Mouse (Mus musculus) CD4-positive naive resting alpha-beta T cell, adult 76 days (primary cell): ENCODE measurements around the gene Gm7954. TPM values are rescaled to one million over a fixed set of nuclear protein-coding genes. Genes with fewer than 3 reads are reported as not detected.

ENCODE experiments used
- total RNA-seq: library from RNA; stranded (reverse); gene quantifications from one replicate; pipeline ENCODE4 v1.2.4, GENCODE M21; 2023

The Gm7954 gene
- not detected for total RNA-seq

DNA sequence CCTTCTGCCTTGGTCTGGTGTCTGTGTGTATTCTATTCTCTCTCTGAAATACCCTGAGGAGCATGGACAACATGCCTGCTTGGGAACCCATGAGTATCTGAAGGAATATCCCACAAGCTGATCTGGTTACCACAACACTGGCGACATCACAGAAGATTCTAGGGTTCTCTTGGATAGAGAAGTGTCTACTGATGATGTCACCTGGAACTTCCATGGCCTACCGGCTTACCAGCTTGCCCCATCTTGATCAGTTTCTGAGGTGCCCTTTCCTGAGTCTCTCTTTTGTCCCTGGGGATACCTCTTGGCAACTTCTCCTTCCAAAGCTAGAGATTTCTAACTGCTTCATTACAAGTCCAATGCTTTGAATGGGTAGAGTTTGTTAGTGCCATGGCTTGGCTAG, at the start of gene Gm7954:
Gene Gm7954 (minus strand): TSS at position 101 of the 400 bp plus-strand sequence.

DNA sequence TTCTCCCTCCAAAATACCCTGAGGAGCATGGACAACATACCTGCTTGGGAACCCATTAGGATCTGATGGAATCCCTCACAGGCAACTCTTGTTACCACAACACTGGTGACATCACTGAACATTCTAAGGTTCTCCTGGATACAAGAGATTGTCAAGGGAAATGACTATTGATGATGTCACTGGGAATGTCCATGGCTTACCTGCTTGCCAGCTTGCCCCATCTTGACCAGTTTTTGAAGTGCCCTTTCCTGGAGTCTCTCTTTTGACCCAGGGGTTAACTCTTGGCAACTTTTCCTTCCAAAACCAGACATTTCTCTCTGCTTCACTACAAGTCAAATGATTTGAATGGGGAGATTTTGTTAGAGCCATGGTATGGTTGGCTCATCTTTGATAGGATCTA, 36.1 kb upstream of the Gm7954 start, which contains the start of gene Gm3486:
Gene Gm3486 (minus strand): TSS at position 101 of the 400 bp plus-strand sequence.

DNA sequence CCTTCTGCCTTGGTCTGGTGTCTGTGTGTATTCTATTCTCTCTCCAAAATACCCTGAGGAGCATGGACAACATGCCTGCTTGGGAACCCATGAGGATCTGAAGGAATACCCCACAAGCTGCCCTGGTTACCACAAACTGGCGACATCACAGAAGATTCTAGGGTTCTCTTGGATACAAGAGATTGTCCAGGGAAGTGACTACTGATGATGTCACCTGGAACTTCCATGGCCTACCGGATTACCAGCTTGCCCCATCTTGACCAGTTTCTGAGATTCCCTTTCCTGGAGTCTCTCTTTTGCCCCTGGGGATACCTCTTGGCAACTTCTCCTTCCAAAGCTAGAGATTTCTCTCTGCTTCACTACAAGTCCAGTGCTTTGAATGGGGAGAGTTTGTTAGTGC, 45.1 kb downstream of the Gm7954 start, which contains the start of gene Gm6482:
Gene Gm6482 (minus strand): TSS at position 101 of the 400 bp plus-strand sequence.

Other genes starting within 250 kb of the Gm7954 start
- gene Gm2832, start 174.7 kb downstream of the Gm7954 start, total RNA-seq, result not detected
- gene Gm5798, start 104.9 kb downstream of the Gm7954 start, total RNA-seq, result not detected
- gene Gm7945, start 67.1 kb downstream of the Gm7954 start, total RNA-seq, result not detected
- not detected for gene Gm6482, start 45.2 kb downstream of the Gm7954 start, total RNA-seq
- not detected for gene Gm3486, start 36.0 kb upstream of the Gm7954 start, total RNA-seq
- not detected for gene Gm7970, start 102.1 kb upstream of the Gm7954 start, total RNA-seq
- not detected for gene 1700049E17Rik2, start 119.7 kb upstream of the Gm7954 start, total RNA-seq
- not detected for gene Gm3072, start 171.1 kb upstream of the Gm7954 start, total RNA-seq
- gene Gm3676, start 193.0 kb upstream of the Gm7954 start, total RNA-seq, result not detected
- not detected for gene Gm8068, start 248.4 kb upstream of the Gm7954 start, total RNA-seq